Mouse (Mus musculus): ENCODE results near the gene Ifit3. TPM values are rescaled to one million over a fixed set of nuclear protein-coding genes. Genes with fewer than 3 reads are reported as not detected.
"Not testable (repeated sequence)": the region's sequence is repeated elsewhere in the genome, so short reads cannot be mapped to it uniquely, and the experiment has no call there.

Ifit3 gene
- 0.39 and 0.62 TPM in 2 replicates for polyA plus RNA-seq (2014; fragmentation: Nextera tagmentation; extraction: Ambion mirVana)

DNA sequence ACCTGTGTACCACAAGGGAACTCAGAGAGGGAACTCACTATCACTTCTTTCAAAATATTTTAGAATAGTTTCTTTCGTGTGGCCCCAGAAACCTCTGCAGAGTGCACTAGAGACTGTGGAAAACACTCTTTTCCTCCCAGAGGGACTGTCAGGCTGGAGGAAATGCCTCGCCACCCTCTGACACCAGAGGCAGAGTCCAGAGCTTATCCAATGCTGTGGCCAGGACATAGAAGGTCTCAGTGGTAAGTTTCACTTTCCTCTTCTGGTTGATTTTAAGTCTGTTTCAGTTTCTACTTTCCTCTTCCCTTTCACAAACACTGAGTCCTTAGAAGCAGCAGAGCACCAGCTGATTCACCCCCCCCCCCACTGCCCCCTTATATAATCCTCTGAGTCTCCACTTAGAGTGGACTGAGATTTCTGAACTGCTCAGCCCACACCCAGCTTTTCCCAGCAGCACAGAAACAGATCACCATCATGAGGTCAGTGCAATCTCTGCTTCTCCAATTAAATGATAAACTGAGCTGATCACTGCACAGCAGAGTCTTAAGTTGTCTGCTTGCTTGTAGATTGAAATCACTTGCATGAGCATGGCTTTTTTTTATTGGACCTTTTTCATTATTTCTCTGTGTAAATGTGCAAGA lies at the start of gene Ifit3:
Gene Ifit3, plus strand, starts transcription at position 406 of the 641 bp plus-strand sequence.
- WGBS: 34% methylated on average over 2 of the region's 2 CpGs
- not testable (repeated sequence) for H3K27ac ChIP-seq (ENCODE audit: low read depth, low read length); ATAC-seq (replicated peaks; ENCODE audit: low FRiP score); H3K4me3 ChIP-seq (ENCODE audit: low read depth, low read length); DNase-seq (ENCODE audit: low spot score); H3K4me2 ChIP-seq; H3K36me3 ChIP-seq (ENCODE audit: control insufficient read depth, insufficient read depth, low read length); H3K27me3 ChIP-seq (replicated peaks; ENCODE audit: control insufficient read depth, insufficient read depth, low read length); H3K9ac ChIP-seq (ENCODE audit: low read depth, low read length); H3K9me3 ChIP-seq (ENCODE audit: control insufficient read depth, low read length); H3K4me1 ChIP-seq (replicated peaks; ENCODE audit: control insufficient read depth, insufficient read depth, low read length)

DNA sequence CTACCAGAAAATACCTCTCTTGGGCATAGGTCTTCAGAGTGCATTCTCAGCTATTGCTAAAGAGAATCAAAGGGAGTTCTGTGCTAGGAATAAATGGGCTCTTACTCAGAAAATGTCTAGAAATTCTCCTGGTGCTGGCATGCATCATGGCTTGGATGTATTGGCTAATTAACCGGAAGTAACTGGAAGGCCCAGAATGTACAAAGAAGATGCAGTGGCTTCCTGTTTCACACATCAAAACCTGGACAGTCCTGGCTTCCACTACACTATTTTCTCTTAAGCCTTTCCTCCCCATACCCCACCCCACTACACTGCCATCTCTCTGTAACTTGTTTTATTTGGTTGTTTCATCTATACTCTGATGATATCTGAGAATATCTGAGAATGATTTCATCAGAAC lies 43.9 kb upstream of the Ifit3 start:
- Histone ChIP-seq H3K27ac (ENCODE audit: low read depth, low read length) (no peak overlapping the region), H3K9me3 (ENCODE audit: control insufficient read depth, low read length) (no peaks in the 10 kb centered on the region), H3K4me2 (no peak overlapping the region), H3K27me3 (replicated peaks; ENCODE audit: control insufficient read depth, insufficient read depth, low read length) (no peaks in the 10 kb centered on the region), H3K9ac (ENCODE audit: low read depth, low read length) (no peak overlapping the region), H3K4me3 (ENCODE audit: low read depth, low read length) (no peak overlapping the region), H3K4me1 (replicated peaks; ENCODE audit: control insufficient read depth, insufficient read depth, low read length) (no peaks in the 10 kb centered on the region), H3K36me3 (ENCODE audit: control insufficient read depth, insufficient read depth, low read length) (no peaks in the 10 kb centered on the region)
- WGBS: 69% methylated on average over 1 of the region's 1 CpGs
- no peak for DNase-seq (ENCODE audit: low spot score)
- no peak for ATAC-seq (replicated peaks; ENCODE audit: low FRiP score)

DNA sequence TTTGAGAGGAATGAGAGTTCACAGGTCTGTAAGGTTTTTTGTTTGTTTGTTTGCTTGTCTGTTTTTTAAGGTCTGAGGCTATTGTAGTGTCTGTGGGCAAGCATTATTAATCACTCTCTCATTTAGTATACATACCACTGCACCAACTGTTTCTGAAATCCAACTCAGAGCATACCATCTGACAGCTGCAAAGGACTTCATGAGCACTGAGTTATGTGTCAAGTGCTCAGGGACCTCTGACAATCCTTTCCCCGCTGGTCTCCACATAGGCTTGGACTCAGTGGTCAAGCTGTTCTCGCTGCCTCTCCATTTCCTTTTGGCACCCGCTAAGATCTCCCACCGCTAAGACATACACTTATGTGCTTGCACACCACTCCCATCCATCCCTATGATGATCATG lies 37.1 kb upstream of the Ifit3 start:
- no peaks in the 10 kb centered on the region for H3K9me3 ChIP-seq (ENCODE audit: control insufficient read depth, low read length)
- DNase-seq (ENCODE audit: low spot score) (no peak), ATAC-seq (replicated peaks; ENCODE audit: low FRiP score) (no peak)
- H3K4me1 ChIP-seq (replicated peaks; ENCODE audit: control insufficient read depth, insufficient read depth, low read length): peaks cover 5% of the 10 kb centered on the region; the same call in 1 of the 2 replicates
- H3K27ac ChIP-seq (ENCODE audit: low read depth, low read length): no peak overlapping the region
- no peak overlapping the region for H3K9ac ChIP-seq (ENCODE audit: low read depth, low read length)
- WGBS: 81% methylated on average over 4 of the region's 4 CpGs
- H3K4me3 ChIP-seq (ENCODE audit: low read depth, low read length): no peak overlapping the region
- no peak overlapping the region for H3K4me2 ChIP-seq
- H3K27me3 ChIP-seq (replicated peaks; ENCODE audit: control insufficient read depth, insufficient read depth, low read length): no peaks in the 10 kb centered on the region
- no peaks in the 10 kb centered on the region for H3K36me3 ChIP-seq (ENCODE audit: control insufficient read depth, insufficient read depth, low read length)

GRCm38 (mm10) chr19:34547976-34548375 lies 35.4 kb upstream of the Ifit3 start:
- no peak overlapping the region for H3K9ac ChIP-seq (ENCODE audit: low read depth, low read length)
- H3K4me3 ChIP-seq (ENCODE audit: low read depth, low read length): no peak overlapping the region

DNA sequence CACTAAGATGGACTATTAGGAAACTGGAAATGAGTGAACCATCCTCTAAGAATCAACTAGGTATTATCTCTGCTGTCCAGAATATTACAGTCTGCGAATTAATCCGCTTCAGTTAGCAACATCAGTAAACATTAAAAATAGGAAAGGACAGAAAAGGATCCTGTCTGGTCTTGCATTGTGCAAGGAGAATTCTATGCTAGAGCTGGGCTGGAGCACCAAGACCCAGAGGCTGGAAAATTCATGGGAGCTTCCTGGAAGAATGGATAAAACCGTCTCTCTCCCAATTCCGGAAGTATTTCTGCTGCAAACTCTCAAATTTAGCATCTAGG lies 33.2 kb upstream of the Ifit3 start:
- peak overlapping the region; percentile 55; the same call in 1 of the 2 replicates for H3K9ac ChIP-seq (ENCODE audit: low read depth, low read length)
- no peak for ATAC-seq (replicated peaks; ENCODE audit: low FRiP score)
- no peaks in the 10 kb centered on the region for H3K36me3 ChIP-seq (ENCODE audit: control insufficient read depth, insufficient read depth, low read length)
- H3K4me3 ChIP-seq (ENCODE audit: low read depth, low read length): peak overlapping the region; percentile 50
- H3K4me2 ChIP-seq: peak overlapping the region; percentile 71
- H3K27me3 ChIP-seq (replicated peaks; ENCODE audit: control insufficient read depth, insufficient read depth, low read length): no peaks in the 10 kb centered on the region
- H3K4me1 ChIP-seq (replicated peaks; ENCODE audit: control insufficient read depth, insufficient read depth, low read length): peaks cover 5% of the 10 kb centered on the region; the same call in 1 of the 2 replicates
- WGBS: 31% methylated on average over 4 of the region's 4 CpGs
- no peak for DNase-seq (ENCODE audit: low spot score)
- H3K27ac ChIP-seq (ENCODE audit: low read depth, low read length): no peak overlapping the region
- no peaks in the 10 kb centered on the region for H3K9me3 ChIP-seq (ENCODE audit: control insufficient read depth, low read length)

More at GRCm38 (mm10) chr19:34547976-34548375, 35.4 kb upstream of the Ifit3 start:
- H3K9me3 ChIP-seq (ENCODE audit: control insufficient read depth, low read length): no peaks in the 10 kb centered on the region
- DNase-seq (ENCODE audit: low spot score): peak; percentile 51
- no peak overlapping the region for H3K4me2 ChIP-seq
- no peaks in the 10 kb centered on the region for H3K27me3 ChIP-seq (replicated peaks; ENCODE audit: control insufficient read depth, insufficient read depth, low read length)
- 34% methylated on average over 7 of the region's 7 CpGs for WGBS
- peaks cover 5% of the 10 kb centered on the region; the same call in 1 of the 2 replicates for H3K4me1 ChIP-seq (replicated peaks; ENCODE audit: control insufficient read depth, insufficient read depth, low read length)
- no peak overlapping the region for H3K27ac ChIP-seq (ENCODE audit: low read depth, low read length)
- H3K36me3 ChIP-seq (ENCODE audit: control insufficient read depth, insufficient read depth, low read length): no peaks in the 10 kb centered on the region
- ATAC-seq (replicated peaks; ENCODE audit: low FRiP score): no peak

- Histone ChIP-seq H3K27ac (ENCODE audit: low read depth, low read length) (no peak within 1 kb of the TSS), H3K9me3 (ENCODE audit: control insufficient read depth, low read length) (no peaks in the 10 kb centered on the region), H3K9ac (ENCODE audit: low read depth, low read length) (peak within 1 kb of the TSS; percentile 55; the same call in 1 of the 2 replicates), H3K27me3 (replicated peaks; ENCODE audit: control insufficient read depth, insufficient read depth, low read length) (no peaks in the 10 kb centered on the region), H3K36me3 (ENCODE audit: control insufficient read depth, insufficient read depth, low read length) (no peaks in the 10 kb centered on the region), H3K4me3 (ENCODE audit: low read depth, low read length) (peak within 1 kb of the TSS; percentile 50), H3K4me2 (peak within 1 kb of the TSS; percentile 71), H3K4me1 (replicated peaks; ENCODE audit: control insufficient read depth, insufficient read depth, low read length) (peaks cover 5% of the 10 kb centered on the region; the same call in 1 of the 2 replicates)
- DNase-seq (ENCODE audit: low spot score) (peak; percentile 79), ATAC-seq (replicated peaks; ENCODE audit: low FRiP score) (peak; percentile 97)
- under 1% methylated on average over 22 of the region's 22 CpGs for WGBS
These were observed 32.7 kb upstream of the Ifit3 start, which contains the start of gene Ifit2 for GRCm38 (mm10) chr19:34550534-34551223. Gene Ifit2 (plus strand): TSS chr19:34550694.

GRCm38 (mm10) chr19:34551981-34552380 lies 31.4 kb upstream of the Ifit3 start:
- H3K9ac ChIP-seq (ENCODE audit: low read depth, low read length): no peak overlapping the region
- H3K9me3 ChIP-seq (ENCODE audit: control insufficient read depth, low read length): no peaks in the 10 kb centered on the region
- H3K4me1 ChIP-seq (replicated peaks; ENCODE audit: control insufficient read depth, insufficient read depth, low read length): peaks cover 5% of the 10 kb centered on the region; the same call in 1 of the 2 replicates
- H3K4me3 ChIP-seq (ENCODE audit: low read depth, low read length): no peak overlapping the region
- H3K4me2 ChIP-seq: no peak overlapping the region; the same call in 1 of the 2 replicates
- WGBS: 65% methylated on average over 5 of the region's 5 CpGs
- no peaks in the 10 kb centered on the region for H3K27me3 ChIP-seq (replicated peaks; ENCODE audit: control insufficient read depth, insufficient read depth, low read length)
- no peak for DNase-seq (ENCODE audit: low spot score)
- no peak for ATAC-seq (replicated peaks; ENCODE audit: low FRiP score)
- H3K27ac ChIP-seq (ENCODE audit: low read depth, low read length): no peak overlapping the region
- H3K36me3 ChIP-seq (ENCODE audit: control insufficient read depth, insufficient read depth, low read length): no peaks in the 10 kb centered on the region

- ATAC-seq (replicated peaks; ENCODE audit: low FRiP score): no peak
- Histone ChIP-seq H3K36me3 (ENCODE audit: control insufficient read depth, insufficient read depth, low read length) (no peaks in the 10 kb centered on the region), H3K9me3 (ENCODE audit: control insufficient read depth, low read length) (no peaks in the 10 kb centered on the region), H3K4me1 (replicated peaks; ENCODE audit: control insufficient read depth, insufficient read depth, low read length) (peaks cover 5% of the 10 kb centered on the region; the same call in 1 of the 2 replicates), H3K4me2 (no peak overlapping the region), H3K4me3 (ENCODE audit: low read depth, low read length) (no peak overlapping the region), H3K9ac (ENCODE audit: low read depth, low read length) (no peak overlapping the region), H3K27ac (ENCODE audit: low read depth, low read length) (no peak overlapping the region), H3K27me3 (replicated peaks; ENCODE audit: control insufficient read depth, insufficient read depth, low read length) (no peaks in the 10 kb centered on the region)
- DNase-seq (ENCODE audit: low spot score): no peak
- 69% methylated on average over 6 of the region's 6 CpGs for WGBS
These were observed 30.3 kb upstream of the Ifit3 start for GRCm38 (mm10) chr19:34553021-34553420.
